Mouse (Mus musculus) myocyte (in vitro differentiated cells): ENCODE measurements around the gene Olfr690.

ENCODE experiments used
- CEBPB ChIP-seq: IDR thresholded peaks from 2 replicates; pipeline ENCODE4 v1.6.1; 2011; ENCODE audit warnings: mild to moderate bottlenecking, moderate library complexity; ENCODE audit not compliant: poor library complexity, insufficient read depth, severe bottlenecking
- E2F4 ChIP-seq: IDR thresholded peaks from one replicate; pipeline ENCODE4 v1.6.1; 2011; ENCODE audit warnings: mild to moderate bottlenecking, control low read depth, moderate library complexity; ENCODE audit not compliant: insufficient read depth
- MAX ChIP-seq: IDR thresholded peaks from one replicate; pipeline ENCODE4 v1.6.1; 2011; ENCODE audit warnings: low read depth, mild to moderate bottlenecking, control low read depth
- MYOD1 ChIP-seq, 3 experiments: IDR thresholded peaks; one replicate each; pipeline ENCODE4 v1.6.1; 2011; ENCODE audit warnings: control low read depth in 2 of 3, low read depth in 2 of 3, mild to moderate bottlenecking in 2 of 3, moderate library complexity in 1 of 3; ENCODE audit not compliant: insufficient read length in 2 of 3, control insufficient read depth in 1 of 3
- MYOG ChIP-seq, 3 experiments: IDR thresholded peaks; one replicate each; pipeline ENCODE4 v1.6.1; 2011; ENCODE audit warnings: control low read depth in 2 of 3, low read depth in 2 of 3, mild to moderate bottlenecking in 2 of 3; ENCODE audit not compliant: insufficient read length in 2 of 3, control insufficient read depth in 1 of 3, insufficient read depth in 1 of 3
- POLR2A ChIP-seq: IDR thresholded peaks from one replicate; pipeline ENCODE4 v1.6.1; 2011; ENCODE audit warnings: low read depth, mild to moderate bottlenecking, control low read depth, moderate library complexity; ENCODE audit not compliant: insufficient read length
- POLR2AphosphoS2 ChIP-seq: IDR thresholded peaks from one replicate; pipeline ENCODE4 v1.6.1; 2011; ENCODE audit warnings: low read depth, control low read depth; ENCODE audit not compliant: insufficient read length
- REST ChIP-seq: IDR thresholded peaks from one replicate; pipeline ENCODE4 v1.6.1; 2011; ENCODE audit warnings: mild to moderate bottlenecking, control low read depth, moderate library complexity; ENCODE audit not compliant: insufficient read depth, insufficient read length
- TCF12 ChIP-seq: IDR thresholded peaks from one replicate; pipeline ENCODE4 v1.6.1; 2011; ENCODE audit warnings: mild to moderate bottlenecking, control low read depth; ENCODE audit not compliant: poor library complexity, insufficient read depth, severe bottlenecking
- TCF3 ChIP-seq: IDR thresholded peaks from one replicate; pipeline ENCODE4 v1.6.1; 2011; ENCODE audit warnings: low read depth, control low read depth; ENCODE audit not compliant: insufficient read length
- USF1 ChIP-seq: IDR thresholded peaks from one replicate; pipeline ENCODE4 v1.6.1; 2011; ENCODE audit warnings: low read depth, mild to moderate bottlenecking, control low read depth, moderate library complexity

DNA sequence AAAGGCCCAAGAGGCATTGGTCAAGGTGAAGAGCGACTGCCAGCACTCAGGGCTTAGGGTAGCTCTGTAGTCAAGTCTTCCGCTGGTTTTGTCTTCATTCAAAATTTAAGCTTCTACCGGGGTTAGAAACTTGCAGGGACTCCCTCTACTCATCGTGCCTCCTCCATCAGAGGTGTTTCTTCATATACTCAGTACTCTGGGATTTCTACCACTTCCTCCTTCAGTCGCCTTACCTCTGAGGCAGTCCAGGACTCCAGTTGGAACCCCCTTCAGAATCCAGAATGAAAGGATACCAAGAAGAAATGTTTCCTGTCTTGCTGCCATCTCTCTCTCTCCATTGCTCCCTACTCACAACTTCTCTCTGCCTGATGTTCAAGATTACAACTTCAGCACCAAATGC is 33.4 kb upstream of the Olfr690 start:
- TF ChIP-seq MYOD1 (IDR thresholded peaks at IDR 0.05; ENCODE audit: control insufficient read depth in 1 of 3, insufficient read length in 2 of 3, low read depth in 2 of 3) = no peak
- TF ChIP-seq POLR2A = no peak
- no peak for TF ChIP-seq TCF3
- TF ChIP-seq CEBPB = no peak
- no peak for TF ChIP-seq POLR2AphosphoS2
- no peak for TF ChIP-seq USF1
- no peak for TF ChIP-seq MAX
- no peak for TF ChIP-seq E2F4
- no peak for TF ChIP-seq REST
- no peak for TF ChIP-seq MYOG (IDR thresholded peaks at IDR 0.05; ENCODE audit: control insufficient read depth in 1 of 3, insufficient read depth in 1 of 3, insufficient read length in 2 of 3, low read depth in 2 of 3)
- no peak for TF ChIP-seq TCF12
